Mouse (Mus musculus): ENCODE measurements around the gene Rab25.

GRCm38 (mm10) chr3:88556616-88557015 is 8.5 kb upstream of the Rab25 start:
- TF ChIP-seq CTCF (IDR thresholded peaks at IDR 0.05; ENCODE audit: extremely low read depth, insufficient read length, insufficient replicate concordance, low read depth, low read length) (no peak), POLR2A (IDR thresholded peaks at IDR 0.05; ENCODE audit: low read depth, low read length) (no peak)
